Mouse (Mus musculus): ENCODE results near the gene Prl2c1.
"Not testable (repeated sequence)": the region's sequence is repeated elsewhere in the genome, so short reads cannot be mapped to it uniquely, and the experiment has no call there.

The Prl2c1 gene

GRCm38 (mm10) chr13:27849042-27849441, at the start of gene Prl2c1:
Prl2c1 (plus strand) TSS chr13:27849342.
- no peak for DNase-seq

DNA sequence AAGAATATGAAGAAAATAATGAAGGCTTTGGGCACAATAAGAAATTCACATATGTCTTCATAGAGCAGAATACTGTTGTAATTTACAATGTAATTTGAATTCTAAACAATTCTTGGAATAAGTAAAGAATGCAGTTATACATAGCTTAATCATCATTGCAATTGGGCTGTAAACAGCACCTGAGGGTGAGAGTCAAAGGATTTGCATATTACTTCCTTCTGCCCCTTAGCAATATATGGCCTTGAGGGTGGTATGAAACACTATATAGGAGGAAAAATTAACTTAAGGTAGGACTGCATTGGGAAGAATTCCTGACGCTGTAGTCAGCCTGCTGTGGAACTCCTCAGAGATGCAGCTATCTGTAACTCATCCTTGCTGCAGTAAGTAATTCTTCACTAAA, 47.8 kb upstream of the Prl2c1 start, which contains the start of gene Prl2a1:
Gene Prl2a1, plus strand, starts transcription at position 301 of the 400 bp plus-strand sequence.
- no peak for DNase-seq

DNA sequence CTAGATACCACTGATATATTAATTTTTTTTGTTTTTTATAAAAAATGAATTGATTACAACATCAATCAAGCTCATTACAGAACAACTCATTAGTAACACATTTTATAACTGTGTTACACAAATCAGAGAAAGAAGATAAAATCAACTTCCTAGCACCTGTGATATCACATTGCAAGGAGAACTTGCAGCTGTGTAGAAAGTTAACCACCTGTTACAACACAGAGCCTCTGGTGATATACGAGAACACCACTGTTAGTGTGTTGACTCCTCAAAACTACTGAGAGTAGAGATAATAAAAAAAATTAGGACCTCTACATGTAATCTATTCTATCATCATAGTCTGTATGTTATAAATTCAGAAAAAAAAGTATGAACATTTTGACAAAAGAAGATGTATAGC, 46.4 kb upstream of the Prl2c1 start:
- DNase-seq: no peak

GRCm38 (mm10) chr13:27904236-27904635, 55.1 kb downstream of the Prl2c1 start:
- DNase-seq: not testable (repeated sequence)

Data from right cerebral cortex, postnatal 25 days (tissue).